Mouse (Mus musculus): Measurements from ENCODE around the gene Neu2. TPM values are rescaled to one million over a fixed set of nuclear protein-coding genes. Genes with fewer than 3 reads are reported as not detected.

Gene Neu2
- polyA plus RNA-seq, 1 experiment from 2014 or later: not detected

- H3K27ac ChIP-seq: peak overlapping the region; percentile 98
- H3K4me3 ChIP-seq (ENCODE audit: inconsistent target): no peak overlapping the region
- H3K36me3 ChIP-seq (ENCODE audit: inconsistent target): peaks cover 24% of the 10 kb centered on the region; the same call in 1 of the 2 replicates
- 8% methylated on average over 4 of the region's 4 CpGs for WGBS (ENCODE audit: missing documents)
- H3K79me2 ChIP-seq (ENCODE audit: inconsistent target): peaks cover 87% of the 10 kb centered on the region
Measured at GRCm38 (mm10) chr1:87637121-87637877, 127.6 kb downstream of the Neu2 start.

GRCm38 (mm10) chr1:87637878-87638600, 128.3 kb downstream of the Neu2 start:
- peak overlapping the region; percentile 98 for H3K27ac ChIP-seq
- H3K4me3 ChIP-seq (ENCODE audit: inconsistent target): no peak overlapping the region
- peaks cover 87% of the 10 kb centered on the region for H3K79me2 ChIP-seq (ENCODE audit: inconsistent target)
- H3K36me3 ChIP-seq (ENCODE audit: inconsistent target): peaks cover 31% of the 10 kb centered on the region; the same call in 1 of the 2 replicates
- 0% methylated on average over 3 of the region's 4 CpGs for WGBS (ENCODE audit: missing documents)

- WGBS (ENCODE audit: missing documents): 32% methylated on average over 8 of the region's 8 CpGs
- Histone ChIP-seq H3K79me2 (ENCODE audit: inconsistent target) (peaks cover 87% of the 10 kb centered on the region), H3K27ac (peak overlapping the region; percentile 98), H3K36me3 (ENCODE audit: inconsistent target) (peaks cover 45% of the 10 kb centered on the region; the same call in 1 of the 2 replicates), H3K4me3 (ENCODE audit: inconsistent target) (no peak overlapping the region)
Measured at GRCm38 (mm10) chr1:87639724-87640123, 130.0 kb downstream of the Neu2 start.

GRCm38 (mm10) chr1:87640165-87640661, 130.5 kb downstream of the Neu2 start:
- peaks cover 41% of the 10 kb centered on the region; the same call in 1 of the 2 replicates for H3K36me3 ChIP-seq (ENCODE audit: inconsistent target)
- H3K4me3 ChIP-seq (ENCODE audit: inconsistent target): no peak overlapping the region
- H3K79me2 ChIP-seq (ENCODE audit: inconsistent target): peaks cover 87% of the 10 kb centered on the region
- 0% methylated on average over 17 of the region's 17 CpGs for WGBS (ENCODE audit: missing documents)
- peak overlapping the region; percentile 98 for H3K27ac ChIP-seq

GRCm38 (mm10) chr1:87643016-87643415, 133.3 kb downstream of the Neu2 start:
- Histone ChIP-seq H3K36me3 (ENCODE audit: inconsistent target) (peaks cover 26% of the 10 kb centered on the region; the same call in 1 of the 2 replicates), H3K27ac (no peak overlapping the region), H3K79me2 (ENCODE audit: inconsistent target) (peaks cover 89% of the 10 kb centered on the region), H3K4me3 (ENCODE audit: inconsistent target) (no peak overlapping the region)
- 66% methylated on average over 7 of the region's 7 CpGs for WGBS (ENCODE audit: missing documents)

- Histone ChIP-seq H3K36me3 (ENCODE audit: inconsistent target) (peaks cover 26% of the 10 kb centered on the region; the same call in 1 of the 2 replicates), H3K4me3 (ENCODE audit: inconsistent target) (no peak overlapping the region), H3K27ac (0 out of 2 replicates have a peak overlapping the region, but pooled peaks have one; percentile 2), H3K79me2 (ENCODE audit: inconsistent target) (peaks cover 95% of the 10 kb centered on the region)
- WGBS (ENCODE audit: missing documents): 72% methylated on average over 6 of the region's 7 CpGs
Measured at GRCm38 (mm10) chr1:87645041-87645440, 135.4 kb downstream of the Neu2 start.

GRCm38 (mm10) chr1:87645748-87646147, 136.1 kb downstream of the Neu2 start:
- Histone ChIP-seq H3K27ac (0 out of 2 replicates have a peak overlapping the region, but pooled peaks have one; percentile 2), H3K4me3 (ENCODE audit: inconsistent target) (no peak overlapping the region), H3K36me3 (ENCODE audit: inconsistent target) (peaks cover 26% of the 10 kb centered on the region; the same call in 1 of the 2 replicates), H3K79me2 (ENCODE audit: inconsistent target) (peaks cover 100% of the 10 kb centered on the region)
- WGBS (ENCODE audit: missing documents): 14% methylated on average over 6 of the region's 6 CpGs

Other genes with a start within 250 kb of the Neu2 start
- 0.13 TPM in 1 of 3 replicates, not detected in the others for gene Efhd1, start 245.5 kb upstream of the Neu2 start, polyA plus RNA-seq (2018)
- gene Gigyf2, start 182.9 kb upstream of the Neu2 start, polyA plus RNA-seq (2018): 29.7 to 74.5 TPM (median 34.2 TPM) in 3 replicates
- not detected in 3 replicates for gene Kcnj13, start 115.2 kb upstream of the Neu2 start, polyA plus RNA-seq (2018)
- not detected in 3 replicates for gene Snorc, start 39.6 kb upstream of the Neu2 start, polyA plus RNA-seq (2018)
- gene Ngef, start 64.0 kb downstream of the Neu2 start, polyA plus RNA-seq (2018): not detected in 3 replicates
- 176 to 213 TPM (median 185 TPM) in 3 replicates for gene Inpp5d, start 110.4 kb downstream of the Neu2 start, polyA plus RNA-seq (2018)
- gene Atg16l1, start 246.0 kb downstream of the Neu2 start, polyA plus RNA-seq (2018): 11.7 to 21.9 TPM (median 21.3 TPM) in 3 replicates